Mouse (Mus musculus): ENCODE measurements around the gene Fam19a5. TPM values are rescaled to one million over a fixed set of nuclear protein-coding genes. Genes with fewer than 3 reads are reported as not detected.

Gene Fam19a5
- 3.6 and 3.7 TPM in 2 replicates for polyA plus RNA-seq (2011; ENCODE audit: insufficient read length, low read depth, missing spikeins)

DNA sequence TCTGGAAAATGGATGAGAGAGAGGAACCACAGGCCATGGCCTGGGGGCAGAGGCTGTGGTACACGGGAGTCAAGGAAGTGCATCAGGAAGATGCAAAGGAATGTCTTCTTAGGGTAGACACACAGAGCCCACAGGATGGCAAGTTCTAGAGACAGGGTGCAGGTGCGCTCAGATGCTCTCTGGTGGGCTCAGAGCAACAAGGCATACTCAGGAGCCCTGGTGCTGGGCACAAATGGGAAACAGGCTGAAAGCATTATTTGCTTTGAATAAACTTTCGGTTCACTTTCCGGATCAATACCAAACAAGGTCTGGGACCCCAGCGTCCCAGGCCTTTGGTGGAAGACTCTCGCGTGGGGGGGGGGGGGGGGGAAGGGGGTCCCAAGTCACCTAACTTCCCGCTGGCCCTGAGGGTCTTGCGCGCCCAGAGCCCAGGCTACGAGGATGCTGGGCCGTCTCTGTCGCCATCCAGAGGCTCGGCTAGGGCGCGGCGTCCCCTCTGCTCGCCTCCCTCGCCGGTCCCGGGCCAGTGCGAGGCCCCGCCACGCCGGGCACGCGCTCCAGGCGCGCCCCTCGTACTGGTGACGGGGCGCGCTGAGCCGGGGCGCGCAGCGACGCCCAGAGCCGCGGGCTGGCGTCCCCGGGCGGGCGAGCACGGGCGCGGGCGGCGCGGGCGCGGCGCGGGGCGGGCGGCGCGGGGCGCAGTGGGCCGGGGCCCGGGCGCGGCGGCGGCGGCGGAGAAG is at the start of gene Fam19a5:
Gene Fam19a5 (plus strand): TSS at position 701 of the 740 bp plus-strand sequence.
- Histone ChIP-seq H3K4me1 (ENCODE audit: control insufficient read depth, insufficient read depth, low read length) (no peaks in the 10 kb centered on the region), H3K4me3 (ENCODE audit: insufficient read depth, low read length) (peak within 1 kb of the TSS; percentile 18), H3K27ac (ENCODE audit: insufficient read depth, low read length) (no peak within 1 kb of the TSS)
- no peak for TF ChIP-seq CTCF (IDR thresholded peaks at IDR 0.05; ENCODE audit: borderline replicate concordance, insufficient read depth, low read length)
- no peak for TF ChIP-seq POLR2A (IDR thresholded peaks at IDR 0.05; ENCODE audit: low read depth, low read length)

DNA sequence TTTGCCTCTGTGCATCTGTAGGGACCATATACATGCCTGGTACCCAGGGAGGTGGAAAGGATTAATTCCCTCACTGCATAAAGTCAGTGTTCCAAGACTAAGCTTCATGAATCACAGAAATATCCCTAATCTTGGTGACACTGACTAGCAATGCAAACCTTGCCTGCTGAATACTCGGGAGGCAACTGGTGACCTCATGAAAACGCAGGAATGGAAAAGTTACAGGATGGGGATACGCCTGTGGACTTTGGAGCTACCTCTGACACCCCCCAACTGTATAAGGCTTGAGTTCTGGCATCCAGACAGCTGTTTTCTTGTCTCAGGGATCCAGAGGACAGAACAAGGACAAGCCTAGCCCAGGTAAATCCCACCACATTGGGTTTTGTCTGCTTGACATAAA is 42.4 kb upstream of the Fam19a5 start:
- Histone ChIP-seq H3K27ac (ENCODE audit: insufficient read depth, low read length) (no peak overlapping the region), H3K4me3 (ENCODE audit: insufficient read depth, low read length) (no peak overlapping the region), H3K4me1 (ENCODE audit: control insufficient read depth, insufficient read depth, low read length) (no peaks in the 10 kb centered on the region)
- no peak for TF ChIP-seq CTCF (IDR thresholded peaks at IDR 0.05; ENCODE audit: borderline replicate concordance, insufficient read depth, low read length)
- no peak for TF ChIP-seq POLR2A (IDR thresholded peaks at IDR 0.05; ENCODE audit: low read depth, low read length)

DNA sequence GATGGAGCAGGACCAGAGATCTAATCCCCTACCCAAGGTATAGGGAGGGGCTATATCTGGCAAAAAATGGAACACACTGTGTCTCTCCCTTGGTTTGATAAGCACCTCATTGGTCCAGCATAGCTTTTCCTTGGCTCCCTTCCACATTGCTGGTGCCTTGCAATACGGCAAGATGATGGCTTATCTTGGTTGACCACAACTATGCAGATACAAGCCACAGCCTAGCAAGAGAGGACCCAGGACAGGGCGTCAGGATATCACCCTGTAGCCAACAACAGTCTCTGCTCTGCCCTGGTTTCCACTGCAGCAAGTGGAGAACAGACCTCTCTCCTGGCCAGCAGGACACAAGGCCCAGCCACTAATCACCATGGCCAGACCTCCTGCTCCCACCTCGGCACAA is 36.8 kb upstream of the Fam19a5 start:
- H3K27ac ChIP-seq (ENCODE audit: insufficient read depth, low read length) = no peak overlapping the region
- H3K4me1 ChIP-seq (ENCODE audit: control insufficient read depth, insufficient read depth, low read length) = no peaks in the 10 kb centered on the region
- H3K4me3 ChIP-seq (ENCODE audit: insufficient read depth, low read length) = no peak overlapping the region

DNA sequence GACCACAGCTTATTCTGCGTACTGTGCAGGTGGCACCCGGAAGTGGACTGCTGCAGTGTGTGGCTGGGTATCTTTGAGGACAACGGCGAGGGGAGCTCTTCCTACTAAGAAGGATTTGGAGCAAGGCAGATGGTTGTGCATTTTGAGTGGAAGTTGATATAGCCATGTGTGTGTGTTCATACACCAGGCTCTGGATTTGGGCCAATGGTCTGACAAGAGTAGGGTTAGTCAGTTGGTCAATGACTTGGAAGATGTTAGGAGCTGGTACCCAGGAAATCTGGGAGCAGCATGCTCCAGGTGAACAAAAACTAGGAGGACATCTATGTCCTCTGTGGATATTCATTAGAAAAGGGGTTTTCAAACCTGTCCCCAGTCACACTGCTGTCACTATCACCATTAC is 33.2 kb upstream of the Fam19a5 start:
- Histone ChIP-seq H3K27ac (ENCODE audit: insufficient read depth, low read length) (no peak overlapping the region), H3K4me1 (ENCODE audit: control insufficient read depth, insufficient read depth, low read length) (no peaks in the 10 kb centered on the region), H3K4me3 (ENCODE audit: insufficient read depth, low read length) (no peak overlapping the region)
- no peak for TF ChIP-seq CTCF (IDR thresholded peaks at IDR 0.05; ENCODE audit: borderline replicate concordance, insufficient read depth, low read length)

More for the DNA sequence above, 36.8 kb upstream of the Fam19a5 start:
- TF ChIP-seq POLR2A (IDR thresholded peaks at IDR 0.05; ENCODE audit: low read depth, low read length) (no peak), CTCF (IDR thresholded peaks at IDR 0.05; ENCODE audit: borderline replicate concordance, insufficient read depth, low read length) (no peak)

DNA sequence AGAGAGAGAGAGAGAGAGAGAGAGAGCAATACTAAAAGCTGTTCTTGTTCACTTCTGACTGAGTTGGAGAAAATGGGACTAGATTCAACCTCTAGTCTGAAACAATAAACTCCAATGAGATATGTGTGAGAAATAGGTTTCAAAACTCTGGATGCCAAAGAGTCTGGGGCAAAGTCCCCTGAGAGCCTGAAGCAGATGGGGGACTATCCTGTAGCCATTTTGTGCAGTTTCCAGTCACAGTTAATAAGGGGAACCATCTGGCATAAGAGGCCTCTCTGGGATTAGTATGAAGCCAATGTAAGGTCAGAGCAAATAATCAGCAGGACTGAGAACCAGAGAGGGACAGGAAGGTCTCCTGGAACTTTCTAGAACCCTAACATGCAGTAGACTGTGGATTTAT is 25.9 kb upstream of the Fam19a5 start:
- TF ChIP-seq CTCF (IDR thresholded peaks at IDR 0.05; ENCODE audit: borderline replicate concordance, insufficient read depth, low read length) (no peak), POLR2A (IDR thresholded peaks at IDR 0.05; ENCODE audit: low read depth, low read length) (no peak)
- no peak overlapping the region for H3K4me3 ChIP-seq (ENCODE audit: insufficient read depth, low read length)
- no peaks in the 10 kb centered on the region for H3K4me1 ChIP-seq (ENCODE audit: control insufficient read depth, insufficient read depth, low read length)
- H3K27ac ChIP-seq (ENCODE audit: insufficient read depth, low read length) = no peak overlapping the region

DNA sequence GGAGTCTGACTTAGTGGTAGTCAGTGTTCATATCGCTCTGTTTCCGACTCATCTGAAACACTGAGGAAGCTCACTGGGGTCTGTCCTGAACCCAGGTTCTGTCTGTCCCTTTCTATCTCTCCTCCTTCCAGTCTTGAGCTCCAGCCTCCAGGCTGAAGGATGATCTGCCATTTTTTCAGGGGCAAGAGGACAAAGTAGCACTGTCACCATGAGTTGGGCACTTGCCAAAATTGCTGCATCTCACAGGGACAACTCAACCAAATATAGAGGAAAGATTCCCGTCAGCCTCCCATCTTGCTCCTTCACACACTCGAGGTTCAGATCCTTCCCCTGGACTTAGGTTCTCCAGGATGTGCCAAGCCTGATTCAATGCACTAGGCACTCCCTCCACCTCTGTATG is 14.8 kb upstream of the Fam19a5 start:
- H3K4me3 ChIP-seq (ENCODE audit: insufficient read depth, low read length) = no peak overlapping the region
- no peaks in the 10 kb centered on the region for H3K4me1 ChIP-seq (ENCODE audit: control insufficient read depth, insufficient read depth, low read length)
- no peak for TF ChIP-seq POLR2A (IDR thresholded peaks at IDR 0.05; ENCODE audit: low read depth, low read length)
- TF ChIP-seq CTCF (IDR thresholded peaks at IDR 0.05; ENCODE audit: borderline replicate concordance, insufficient read depth, low read length) = no peak
- H3K27ac ChIP-seq (ENCODE audit: insufficient read depth, low read length) = no peak overlapping the region

DNA sequence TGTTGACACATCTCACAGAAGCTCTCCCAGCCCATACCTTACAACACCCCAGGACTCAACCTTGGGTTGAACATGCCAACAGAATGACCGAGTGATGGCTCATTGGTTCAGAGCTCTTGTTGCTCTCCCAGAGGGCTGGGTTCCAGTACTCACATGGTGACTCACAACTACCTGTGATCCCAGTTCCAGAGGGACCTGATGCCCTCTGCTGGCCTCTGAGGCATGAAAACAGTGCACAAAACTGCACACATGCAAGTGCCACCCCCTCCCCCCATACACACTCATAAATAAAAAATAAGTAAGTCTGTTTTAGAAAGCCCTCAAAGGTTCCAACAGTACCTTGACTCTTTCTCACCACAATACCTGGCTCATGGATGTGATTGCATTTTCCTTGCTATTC is 2.4 kb upstream of the Fam19a5 start:
- no peak overlapping the region for H3K4me3 ChIP-seq (ENCODE audit: insufficient read depth, low read length)
- no peak overlapping the region for H3K27ac ChIP-seq (ENCODE audit: insufficient read depth, low read length)
- TF ChIP-seq CTCF (IDR thresholded peaks at IDR 0.05; ENCODE audit: borderline replicate concordance, insufficient read depth, low read length) = peak; percentile 10; the same call in 1 of the 2 replicates
- TF ChIP-seq POLR2A (IDR thresholded peaks at IDR 0.05; ENCODE audit: low read depth, low read length) = no peak
- H3K4me1 ChIP-seq (ENCODE audit: control insufficient read depth, insufficient read depth, low read length) = no peaks in the 10 kb centered on the region

DNA sequence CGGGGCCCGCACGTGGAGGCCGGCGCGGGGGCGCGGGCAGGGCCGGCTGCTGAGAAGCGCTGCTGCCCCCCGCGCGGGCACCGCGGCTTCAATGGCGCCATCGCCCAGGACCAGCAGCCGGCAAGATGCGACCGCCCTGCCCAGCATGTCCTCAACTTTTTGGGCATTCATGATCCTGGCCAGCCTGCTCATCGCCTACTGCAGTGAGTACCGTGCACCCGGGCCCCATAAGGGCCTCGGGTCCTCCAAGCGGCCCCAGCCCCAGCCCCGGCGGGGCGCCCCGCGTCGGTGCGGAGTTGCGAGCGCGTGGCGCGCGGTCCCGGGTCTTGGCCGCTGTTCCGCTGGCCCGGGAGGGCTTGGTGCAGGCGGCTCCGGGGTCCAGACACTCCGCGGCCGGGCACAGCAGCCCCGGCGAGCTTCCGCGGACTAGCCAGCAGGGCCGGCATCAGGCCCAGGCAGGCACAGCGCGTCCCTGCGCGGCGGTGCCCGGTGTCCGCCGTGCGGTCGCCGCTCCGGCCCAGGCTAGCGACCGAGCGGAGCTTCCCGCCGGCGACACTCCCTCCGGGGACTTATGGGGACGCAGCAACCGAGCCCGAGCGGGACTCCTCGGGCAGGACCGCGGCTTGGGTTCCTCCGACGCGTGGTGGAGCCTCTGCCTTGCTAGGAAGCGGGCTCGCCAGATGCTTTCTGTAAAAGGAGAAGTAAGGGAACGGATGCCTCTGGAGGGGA is 466 bp downstream of the Fam19a5 start:
- H3K4me3 ChIP-seq (ENCODE audit: insufficient read depth, low read length) = peak overlapping the region; percentile 18
- TF ChIP-seq POLR2A (IDR thresholded peaks at IDR 0.05; ENCODE audit: low read depth, low read length) (no peak), CTCF (IDR thresholded peaks at IDR 0.05; ENCODE audit: borderline replicate concordance, insufficient read depth, low read length) (no peak)
- no peaks in the 10 kb centered on the region for H3K4me1 ChIP-seq (ENCODE audit: control insufficient read depth, insufficient read depth, low read length)
- H3K27ac ChIP-seq (ENCODE audit: insufficient read depth, low read length) = no peak overlapping the region

DNA sequence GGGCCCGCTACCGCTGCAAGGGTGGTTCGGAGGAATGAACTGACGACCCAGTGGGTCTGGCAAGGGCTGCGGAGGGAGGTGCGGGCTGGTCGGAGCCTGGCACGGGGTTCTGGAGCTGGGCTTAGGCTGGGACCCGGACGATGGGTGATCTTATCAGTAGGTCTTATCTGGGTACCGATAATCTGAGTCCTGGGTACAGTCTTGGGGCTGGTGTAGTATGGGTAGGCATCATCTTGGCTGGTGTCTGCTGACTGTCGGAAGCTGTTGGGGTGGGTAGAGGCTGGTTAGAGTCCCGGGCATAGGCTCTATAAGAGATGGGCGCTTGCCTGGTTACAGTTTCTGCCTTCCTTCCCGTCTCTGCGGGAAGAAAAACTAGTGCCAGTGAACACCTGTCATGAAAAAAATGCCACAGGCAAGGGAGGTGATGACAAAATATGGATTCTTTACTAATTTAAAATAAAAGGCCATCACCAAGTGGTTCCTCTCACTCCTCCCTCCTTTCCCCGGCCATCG is 1.1 kb downstream of the Fam19a5 start:
- TF ChIP-seq CTCF (IDR thresholded peaks at IDR 0.05; ENCODE audit: borderline replicate concordance, insufficient read depth, low read length) (no peak), POLR2A (IDR thresholded peaks at IDR 0.05; ENCODE audit: low read depth, low read length) (no peak)
- 0 out of 2 replicates have a peak overlapping the region, but pooled peaks have one; percentile 18 for H3K4me3 ChIP-seq (ENCODE audit: insufficient read depth, low read length)
- H3K27ac ChIP-seq (ENCODE audit: insufficient read depth, low read length) = no peak overlapping the region
- H3K4me1 ChIP-seq (ENCODE audit: control insufficient read depth, insufficient read depth, low read length) = no peaks in the 10 kb centered on the region

All from embryonic fibroblast, embryonic 13.5 days (primary cell).